Mouse (Mus musculus): ENCODE measurements at regions not wholly inside any gene's neighbourhood (a gene's known extent, or its start where the extent isn't known, plus 50 kb on each side); places are given as distances from the start of the nearest gene placed in this dataset.
"Not testable (repeated sequence)": the region's sequence is repeated elsewhere in the genome, so short reads cannot be mapped to it uniquely, and the experiment has no call there.

DNA sequence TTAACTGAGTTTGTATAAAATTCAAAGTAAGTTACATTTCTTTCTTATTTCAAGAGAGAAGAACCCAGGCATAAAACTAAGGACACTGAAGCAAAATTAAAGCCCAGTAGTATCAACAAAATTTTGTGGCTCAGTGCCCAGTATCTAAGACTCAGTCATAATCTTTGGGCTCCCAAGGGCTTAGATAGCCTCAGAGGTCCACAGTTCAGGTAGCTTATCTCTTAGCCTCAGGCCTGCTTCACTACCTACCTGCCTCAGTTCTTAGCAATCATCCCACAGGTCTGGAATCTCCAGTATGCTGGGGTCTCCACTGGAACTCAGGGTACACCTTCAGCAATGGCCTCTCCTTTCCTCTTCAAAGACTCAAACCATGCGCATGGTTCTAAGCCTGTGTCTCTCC lies 531.4 kb upstream of the Olfr1507 start:
- DNase-seq (ENCODE audit: low spot score): not testable (repeated sequence)

DNA sequence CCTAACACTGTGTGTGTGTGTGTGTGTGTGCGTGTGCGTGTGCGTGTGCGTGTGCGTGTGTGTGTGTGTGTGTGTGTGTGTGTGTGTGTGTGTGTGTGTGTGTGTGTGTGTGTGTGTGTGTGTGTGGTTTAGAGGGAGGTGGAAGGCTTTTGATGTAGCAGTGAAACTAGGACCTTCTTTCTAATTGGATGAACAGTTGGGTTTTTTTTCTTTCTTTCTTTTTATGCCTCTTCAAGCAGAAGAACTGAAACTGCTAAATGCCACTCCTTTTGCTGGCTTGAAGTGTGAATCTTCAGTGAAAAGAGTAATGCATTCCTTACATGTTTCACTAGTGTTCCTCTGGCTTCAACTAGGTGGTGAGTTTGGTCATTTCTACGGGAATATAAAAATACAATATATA lies 524.6 kb upstream of the Olfr1507 start:
- DNase-seq (ENCODE audit: low spot score): not testable (repeated sequence)

DNA sequence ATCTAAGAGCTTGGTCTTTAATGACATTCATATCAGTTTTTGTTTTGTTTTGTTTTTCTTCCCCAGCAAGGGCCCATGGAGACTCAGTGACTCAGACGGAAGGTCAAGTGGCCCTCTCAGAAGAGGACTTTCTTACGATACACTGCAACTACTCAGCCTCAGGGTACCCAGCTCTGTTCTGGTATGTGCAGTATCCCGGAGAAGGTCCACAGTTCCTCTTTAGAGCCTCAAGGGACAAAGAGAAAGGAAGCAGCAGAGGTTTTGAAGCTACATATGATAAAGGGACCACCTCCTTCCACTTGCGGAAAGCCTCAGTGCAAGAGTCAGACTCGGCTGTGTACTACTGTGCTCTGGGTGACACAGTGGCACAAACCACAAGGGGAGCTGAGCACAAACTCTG lies 512.2 kb upstream of the Olfr1507 start:
- not testable (repeated sequence) for DNase-seq (ENCODE audit: low spot score)

DNA sequence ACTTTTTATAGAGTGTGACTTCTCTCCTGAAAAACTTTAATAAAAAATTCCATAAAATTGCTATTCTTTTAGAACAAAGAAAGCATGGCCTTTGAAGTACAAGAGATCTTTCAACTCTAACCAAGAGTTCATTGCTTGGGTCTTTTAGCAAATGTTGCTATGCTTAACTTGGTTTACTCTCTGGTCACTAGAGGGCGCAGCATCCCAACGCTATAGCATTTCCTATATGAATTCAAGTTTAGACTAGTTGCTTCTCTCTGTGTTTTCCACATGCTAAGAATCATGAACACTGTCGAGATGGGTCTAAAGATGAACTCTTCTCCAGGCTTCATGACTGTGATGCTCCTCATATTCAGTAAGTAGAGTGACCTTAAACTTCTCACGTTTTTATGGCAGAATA lies 511.8 kb upstream of the Olfr1507 start:
- DNase-seq (ENCODE audit: low spot score): not testable (repeated sequence)

DNA sequence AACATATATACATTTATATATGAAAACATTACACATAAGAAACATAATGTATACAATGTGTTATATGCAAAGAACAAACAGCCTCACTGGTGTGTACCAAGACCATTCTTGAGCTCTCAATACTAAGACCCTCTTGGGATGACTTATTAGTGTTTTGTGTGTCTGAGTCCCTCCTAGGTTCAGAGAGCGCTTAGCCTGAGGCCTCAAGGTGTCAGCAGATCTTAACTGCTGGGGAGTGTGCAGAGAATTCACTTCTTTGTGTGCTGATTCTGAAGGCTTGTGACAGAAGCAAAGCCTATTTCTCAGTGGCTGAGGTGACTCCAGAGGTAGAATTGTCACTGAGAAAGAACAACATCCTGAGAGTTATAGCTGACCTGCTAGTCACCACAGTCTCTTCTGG lies 505.7 kb upstream of the Olfr1507 start:
- DNase-seq (ENCODE audit: low spot score): not testable (repeated sequence)

DNA sequence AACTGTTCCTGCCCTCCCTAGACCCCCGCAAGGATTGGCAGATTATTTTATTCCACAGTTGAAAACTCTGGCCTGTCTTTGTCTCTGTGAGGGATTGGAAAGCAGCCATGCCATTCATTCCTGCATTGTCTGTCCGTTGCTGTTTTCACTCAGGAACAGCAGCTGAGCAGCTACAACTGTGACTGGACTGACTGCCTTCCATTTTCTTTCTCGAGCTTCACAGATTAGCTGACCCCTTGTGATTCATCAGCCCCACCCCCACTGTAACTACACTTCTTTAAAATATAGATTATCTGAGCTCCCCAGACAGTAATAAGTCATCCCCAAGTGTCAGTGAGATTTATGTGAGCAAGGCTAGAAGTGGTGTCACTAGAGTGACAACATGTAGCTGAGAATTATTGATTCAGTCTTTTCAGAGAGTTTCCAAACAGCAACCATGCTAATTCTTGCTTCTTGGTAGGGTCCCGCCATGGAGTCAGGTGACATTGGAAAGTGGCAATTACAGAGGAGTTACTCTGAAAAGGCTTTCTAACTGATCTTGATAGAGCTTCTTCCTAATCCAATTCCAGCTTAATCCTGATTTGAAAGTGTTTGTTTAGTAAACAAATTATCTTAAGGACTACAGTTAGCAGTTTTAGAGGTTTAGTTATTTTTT lies 496.7 kb upstream of the Olfr1507 start:
- not testable (repeated sequence) for DNase-seq (ENCODE audit: low spot score)

DNA sequence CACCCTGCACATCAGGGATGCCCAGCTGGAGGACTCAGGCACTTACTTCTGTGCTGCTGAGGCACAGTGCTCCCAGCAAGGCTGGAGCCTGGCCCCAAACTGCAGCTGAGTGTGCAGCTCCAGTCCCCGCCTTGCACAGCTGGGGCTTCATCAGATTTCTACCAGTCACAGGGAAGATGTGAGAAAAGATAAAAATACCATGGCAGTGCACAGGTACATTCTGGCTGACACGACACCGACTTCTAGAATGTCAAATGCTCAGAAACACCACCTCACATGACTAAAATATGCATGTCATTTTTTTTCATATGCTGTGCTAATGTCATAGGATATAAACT lies 495.7 kb upstream of the Olfr1507 start:
- not testable (repeated sequence) for DNase-seq (ENCODE audit: low spot score)

DNA sequence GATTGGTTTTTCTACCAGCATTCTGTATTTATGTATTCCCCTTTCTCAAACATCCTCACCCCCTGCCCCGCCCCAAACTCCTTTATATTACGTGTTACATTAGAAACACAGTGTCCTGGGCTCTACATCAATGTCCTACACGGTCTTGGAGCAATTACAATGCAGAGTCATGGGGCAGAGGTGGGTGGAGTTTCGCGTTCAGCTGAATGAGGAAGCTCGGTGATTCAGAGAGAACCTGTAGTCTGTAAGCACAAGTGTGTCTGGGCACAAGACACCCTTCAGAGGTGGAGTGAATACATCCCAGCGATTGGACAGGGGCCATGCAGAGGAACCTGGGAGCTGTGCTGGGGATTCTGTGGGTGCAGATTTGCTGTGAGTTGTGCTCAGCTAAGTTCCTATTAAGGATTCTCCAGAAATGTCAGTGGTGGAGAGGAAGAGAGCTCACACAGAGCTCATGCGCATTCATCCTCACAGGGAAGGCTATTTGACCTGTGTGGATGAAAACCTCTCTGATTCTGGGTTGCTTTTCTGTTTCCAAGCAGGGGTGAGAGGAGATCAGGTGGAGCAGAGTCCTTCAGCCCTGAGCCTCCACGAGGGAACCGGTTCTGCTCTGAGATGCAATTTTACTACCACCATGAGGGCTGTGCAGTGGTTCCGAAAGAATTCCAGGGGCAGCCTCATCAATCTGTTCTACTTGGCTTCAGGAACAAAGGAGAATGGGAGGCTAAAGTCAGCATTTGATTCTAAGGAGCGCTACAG lies 495.2 kb upstream of the Olfr1507 start:
- DNase-seq (ENCODE audit: low spot score): not testable (repeated sequence)

DNA sequence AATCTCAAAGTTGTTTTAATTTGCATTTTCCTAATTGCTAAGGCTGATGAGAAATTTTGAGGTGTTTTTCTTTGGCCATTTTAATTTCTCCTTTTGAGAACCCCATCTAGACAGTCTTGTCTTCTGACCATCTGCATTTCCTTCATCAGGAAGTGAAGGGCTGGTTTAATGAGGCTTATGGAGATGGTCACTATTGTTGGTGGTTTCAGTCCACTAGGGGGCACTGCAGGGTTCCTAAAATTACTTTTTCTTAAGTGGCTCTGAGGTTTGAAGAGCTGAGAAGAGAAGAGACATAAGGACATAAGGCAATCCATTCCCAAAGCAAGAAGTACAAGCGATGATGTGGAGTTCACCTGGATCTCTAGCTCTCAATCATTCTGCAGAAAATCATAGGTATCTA lies 494.4 kb upstream of the Olfr1507 start:
- DNase-seq (ENCODE audit: low spot score): not testable (repeated sequence)

DNA sequence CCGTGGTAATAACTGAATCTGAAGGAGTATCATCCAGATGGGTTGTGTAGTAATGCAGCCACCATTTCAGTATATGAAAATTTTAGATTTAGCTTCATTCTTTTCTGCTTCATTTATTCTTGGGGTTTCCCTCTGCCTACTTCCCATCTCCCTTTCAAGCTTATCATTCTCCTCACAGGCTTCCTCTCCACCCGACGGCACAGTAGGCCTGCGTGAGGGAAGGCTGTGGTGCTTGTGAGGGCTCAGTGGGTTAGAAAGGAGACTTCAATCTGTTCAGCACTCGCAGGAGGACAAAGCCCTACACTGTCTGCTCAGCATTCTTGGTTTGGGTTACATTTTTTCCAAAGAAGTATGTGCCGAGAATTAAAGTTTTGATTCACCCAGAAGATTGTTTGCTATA lies 493.0 kb upstream of the Olfr1507 start:
- not testable (repeated sequence) for DNase-seq (ENCODE audit: low spot score)

DNA sequence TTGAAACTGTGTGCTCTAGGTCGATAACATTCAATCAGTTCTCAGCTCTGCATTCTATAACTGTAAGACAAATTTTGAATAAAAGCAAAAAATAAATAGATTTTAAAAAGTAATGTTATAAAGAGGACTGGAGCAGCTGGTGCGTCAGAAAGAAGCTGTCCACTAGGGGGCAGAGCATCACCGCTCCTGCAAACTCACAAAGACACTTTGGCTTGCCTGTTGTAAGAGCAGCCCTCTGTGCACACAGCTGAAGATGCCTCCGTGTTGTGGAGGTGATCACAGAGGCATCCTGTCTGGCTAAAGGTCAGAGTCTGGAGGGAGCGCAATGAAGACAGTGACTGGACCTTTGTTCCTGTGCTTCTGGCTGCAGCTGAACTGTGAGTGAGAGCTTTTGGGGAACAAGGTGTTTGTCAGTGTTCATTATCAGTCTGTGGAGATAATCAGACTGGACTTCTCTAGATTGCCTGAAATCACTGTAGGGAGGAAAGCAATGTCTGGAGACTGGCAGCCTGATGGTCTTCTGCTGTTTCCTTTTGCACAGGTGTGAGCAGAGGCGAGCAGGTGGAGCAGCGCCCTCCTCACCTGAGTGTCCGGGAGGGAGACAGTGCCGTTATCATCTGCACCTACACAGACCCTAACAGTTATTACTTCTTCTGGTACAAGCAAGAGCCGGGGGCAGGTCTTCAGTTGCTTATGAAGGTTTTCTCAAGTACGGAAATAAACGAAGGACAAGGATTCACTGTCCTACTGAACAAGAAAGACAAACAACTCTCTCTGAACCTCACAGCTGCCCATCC lies 476.9 kb upstream of the Olfr1507 start:
- DNase-seq (ENCODE audit: low spot score): not testable (repeated sequence)

DNA sequence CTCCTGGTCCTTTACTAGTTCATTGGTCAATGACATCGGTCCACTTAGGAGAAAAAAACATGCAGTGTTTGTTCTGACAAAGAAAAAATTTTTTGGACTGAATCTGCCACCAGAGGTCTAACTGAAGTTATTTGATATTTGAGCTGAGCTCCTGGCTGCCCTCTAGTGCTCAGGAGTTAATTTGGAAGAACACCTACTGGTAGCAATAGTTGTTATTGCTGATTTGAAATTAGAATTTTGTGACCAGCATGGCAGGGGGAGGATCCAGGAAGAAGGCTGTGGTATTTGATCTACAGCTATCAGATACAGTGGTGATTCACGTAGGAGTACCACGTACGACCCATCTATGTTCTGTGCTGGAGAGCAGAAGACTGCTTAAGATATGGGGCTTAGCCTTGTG lies 466.6 kb upstream of the Olfr1507 start:
- DNase-seq (ENCODE audit: low spot score): not testable (repeated sequence)

DNA sequence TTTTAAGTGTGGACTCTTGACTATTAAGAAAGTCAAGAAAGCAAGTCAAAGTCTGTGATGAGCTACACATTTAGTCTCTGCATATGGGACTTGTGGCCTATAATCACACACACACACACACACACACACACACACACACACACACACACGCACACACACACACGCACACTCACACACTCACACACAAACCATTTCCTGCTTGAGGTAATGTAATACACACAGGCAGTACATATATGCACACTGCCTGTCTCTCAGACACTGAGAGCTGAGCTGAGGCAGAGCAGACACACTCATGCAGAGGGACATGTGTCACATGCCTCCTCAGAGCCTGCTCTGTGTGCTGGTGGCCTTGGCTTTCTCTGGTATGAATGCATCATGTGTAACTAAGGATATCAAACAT lies 461.0 kb upstream of the Olfr1507 start:
- not testable (repeated sequence) for DNase-seq (ENCODE audit: low spot score)

DNA sequence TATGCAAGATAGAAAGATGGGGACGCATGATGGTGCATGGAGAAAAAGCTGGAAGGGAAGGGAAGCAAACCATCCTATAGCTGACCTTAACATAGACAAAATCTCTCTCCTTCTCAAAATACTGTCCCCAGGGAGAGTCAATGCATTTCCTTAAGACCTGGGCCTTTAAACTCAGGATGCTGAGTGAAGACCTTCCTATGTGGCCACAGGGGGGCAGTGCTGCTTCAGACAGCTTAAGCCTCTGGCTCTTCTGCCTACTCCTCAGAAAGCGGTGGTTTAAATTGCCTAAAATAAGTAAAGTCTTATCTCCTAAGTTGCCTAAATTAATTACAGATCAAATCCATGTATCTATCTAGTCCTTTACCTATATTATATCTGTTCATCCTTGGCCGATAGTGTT lies 449.4 kb upstream of the Olfr1507 start:
- DNase-seq (ENCODE audit: low spot score): not testable (repeated sequence)

DNA sequence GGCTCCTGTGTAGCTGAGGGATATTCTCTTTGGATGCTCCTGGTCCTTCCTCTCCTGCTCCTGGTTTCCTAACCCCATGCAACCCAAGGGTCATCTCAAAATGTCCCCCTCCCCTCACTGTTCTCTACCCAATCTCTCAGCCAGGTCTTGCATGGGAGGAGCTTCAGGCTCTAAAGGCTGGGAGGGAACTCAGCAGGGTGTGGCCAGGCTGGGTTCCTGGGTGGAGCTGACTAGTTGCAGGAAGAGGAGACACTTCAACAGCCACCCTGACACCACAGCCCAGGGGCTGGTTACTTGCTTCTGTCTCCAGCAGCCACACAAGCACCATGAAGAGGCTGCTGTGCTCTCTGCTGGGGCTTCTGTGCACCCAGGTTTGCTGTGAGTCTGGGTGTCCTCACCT lies 446.9 kb upstream of the Olfr1507 start:
- DNase-seq (ENCODE audit: low spot score): not testable (repeated sequence)

DNA sequence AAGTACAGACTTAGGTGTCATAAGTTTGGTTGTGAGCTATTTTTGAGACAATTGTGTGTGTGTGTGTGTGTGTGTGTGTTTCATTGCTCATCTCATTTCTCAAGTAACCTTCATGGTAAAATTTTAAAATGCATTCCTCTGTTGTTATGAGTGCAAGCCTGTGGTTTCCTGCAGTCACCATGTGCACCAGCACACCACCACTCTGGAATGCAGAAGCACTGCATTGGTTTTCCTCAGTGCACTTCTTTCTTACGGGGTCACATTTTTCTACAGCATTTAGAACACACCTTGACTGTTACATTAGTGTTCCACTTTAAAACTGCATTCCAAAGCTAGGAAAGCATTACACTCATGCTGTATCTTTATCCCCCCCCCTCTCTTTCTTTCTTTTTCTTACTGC lies 446.2 kb upstream of the Olfr1507 start:
- DNase-seq (ENCODE audit: low spot score): not testable (repeated sequence)

DNA sequence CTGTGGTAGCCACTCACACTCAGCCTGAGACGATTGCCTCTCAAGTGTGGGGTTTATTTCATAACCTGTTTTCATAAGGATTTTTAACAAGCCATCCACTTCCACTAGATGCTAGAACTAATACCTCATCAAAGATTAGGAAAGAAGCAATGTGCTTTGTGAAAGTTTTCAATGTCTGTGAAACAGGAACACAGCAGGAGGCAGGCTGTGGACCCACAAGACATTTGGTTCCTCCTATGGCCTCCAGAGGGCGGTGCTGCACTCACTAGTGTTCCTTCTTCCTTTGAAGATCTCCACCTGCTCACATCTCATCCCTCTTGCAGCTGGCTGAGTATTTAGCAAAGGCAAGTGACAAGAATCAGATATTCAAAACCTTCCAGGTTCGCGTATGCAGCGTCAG lies 424.6 kb upstream of the Olfr1507 start:
- DNase-seq (ENCODE audit: low spot score): not testable (repeated sequence)

DNA sequence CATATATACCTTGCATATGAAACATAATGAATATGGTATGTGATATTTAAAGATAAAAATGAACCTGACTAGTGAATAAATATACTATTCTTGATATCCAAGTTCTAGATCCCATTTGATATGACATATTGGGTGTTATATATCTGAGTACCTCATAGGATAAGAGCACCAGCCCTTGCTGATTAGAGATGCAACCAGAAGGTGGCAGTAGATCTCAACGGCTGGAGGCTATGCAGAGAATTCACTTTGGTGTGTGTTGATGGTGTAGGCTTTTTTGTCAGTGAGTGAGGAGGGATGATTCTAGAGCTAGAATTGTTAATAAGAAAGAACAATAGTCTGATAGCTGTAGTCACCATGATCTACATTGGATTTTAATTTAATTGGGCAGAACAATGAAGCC lies 418.3 kb upstream of the Olfr1507 start:
- DNase-seq (ENCODE audit: low spot score): not testable (repeated sequence)

DNA sequence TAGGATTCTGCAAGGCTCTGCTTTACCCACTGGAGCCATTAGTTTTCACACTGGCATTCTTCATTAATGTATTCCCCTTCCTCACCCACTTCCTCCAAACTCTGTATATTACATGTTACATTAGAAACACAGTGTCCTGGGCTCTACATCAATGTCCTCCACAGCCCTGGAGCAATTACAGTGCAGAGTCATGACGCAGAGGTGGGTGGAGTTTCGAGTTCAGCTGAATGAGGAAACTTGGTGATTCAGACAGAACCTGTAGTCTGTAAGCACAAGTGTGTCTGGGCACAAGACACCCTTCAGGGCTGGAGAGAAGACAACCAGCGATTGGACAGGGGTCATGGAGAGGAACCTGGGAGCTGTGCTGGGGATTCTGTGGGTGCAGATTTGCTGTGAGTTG lies 404.1 kb upstream of the Olfr1507 start:
- not testable (repeated sequence) for DNase-seq (ENCODE audit: low spot score)

DNA sequence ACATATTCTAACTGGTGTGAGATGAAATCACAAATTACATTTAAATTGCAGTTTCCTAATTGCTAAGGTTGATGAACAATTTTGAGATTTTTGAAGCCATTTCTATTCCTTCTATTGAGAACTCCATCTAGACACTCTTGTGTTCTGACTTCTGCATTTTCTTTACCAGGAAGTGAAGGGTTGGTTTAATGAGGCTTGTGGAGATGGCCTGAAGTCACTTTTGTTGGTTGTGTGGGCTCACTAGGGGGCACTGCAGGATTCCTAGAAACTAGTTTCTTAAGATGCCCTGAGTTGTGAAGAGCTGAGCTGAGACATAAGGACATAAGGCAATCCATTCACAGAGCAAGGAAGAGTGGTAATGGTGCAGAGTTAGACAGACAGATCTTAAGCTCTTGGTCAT lies 402.8 kb upstream of the Olfr1507 start:
- DNase-seq (ENCODE audit: low spot score): not testable (repeated sequence)

DNA sequence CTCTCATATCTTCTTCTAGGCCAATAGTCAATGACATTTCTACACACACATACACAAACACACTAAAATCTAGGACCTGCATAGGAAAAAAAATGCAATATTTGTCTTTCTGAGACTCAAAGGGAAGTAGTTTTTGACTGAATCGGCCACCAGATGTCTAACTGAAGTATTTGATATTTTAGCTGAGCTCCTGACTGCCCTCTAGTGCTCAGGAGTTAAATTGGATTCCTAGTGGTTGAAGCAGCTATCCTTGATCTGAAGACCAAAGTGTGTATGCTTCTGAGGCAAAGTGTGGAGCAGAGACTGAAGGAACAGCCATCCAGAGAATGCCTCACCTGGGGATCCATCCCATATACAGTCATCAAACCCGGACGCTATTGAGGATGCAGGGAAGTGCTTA lies 384.4 kb upstream of the Olfr1507 start:
- not testable (repeated sequence) for DNase-seq (ENCODE audit: low spot score)

DNA sequence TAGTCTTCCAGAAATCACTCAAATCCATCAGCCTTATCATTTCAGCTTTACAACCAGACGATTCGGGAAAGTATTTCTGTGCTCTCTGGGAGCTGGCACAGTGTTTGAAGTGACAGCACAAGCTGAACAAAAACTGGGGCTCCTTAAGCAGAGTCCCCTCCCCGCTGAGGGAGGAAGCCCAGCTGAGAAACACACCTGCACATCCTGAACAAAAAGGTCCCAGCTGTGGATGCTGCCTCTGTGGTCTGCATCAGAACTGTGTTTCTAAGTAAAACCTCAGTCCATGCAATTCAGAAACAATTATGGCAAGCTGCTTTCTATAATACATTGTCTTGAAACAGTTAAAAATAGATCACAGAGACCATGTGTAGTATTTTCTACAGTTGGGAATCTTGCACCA lies 368.3 kb upstream of the Olfr1507 start:
- DNase-seq (ENCODE audit: low spot score): not testable (repeated sequence)

DNA sequence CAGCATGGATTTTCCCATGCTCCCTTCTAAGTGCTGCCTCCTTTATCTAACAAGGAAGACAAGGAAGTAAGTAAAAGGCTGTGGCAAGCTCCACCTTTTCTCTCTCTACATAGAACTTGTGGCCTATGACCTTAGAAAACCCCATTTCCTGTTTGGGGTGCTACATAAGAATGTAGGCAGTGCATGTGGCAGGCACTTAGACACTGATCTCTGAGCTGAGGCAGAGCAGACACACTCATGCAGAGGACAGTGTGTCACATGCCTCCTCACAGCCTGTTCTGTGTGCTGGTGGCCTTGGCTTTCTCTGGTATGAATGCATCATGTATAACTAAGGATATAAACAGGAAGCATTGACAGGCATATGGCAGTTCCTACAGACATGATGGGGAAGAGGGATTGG lies 367.6 kb upstream of the Olfr1507 start:
- DNase-seq (ENCODE audit: low spot score): not testable (repeated sequence)
